Mouse (Mus musculus) MEL (cell line): ENCODE measurements at regions not wholly inside any gene's neighbourhood (a gene's known extent, or its start where the extent isn't known, plus 50 kb on each side); places are given as distances from the start of the nearest gene placed in this dataset.

ENCODE experiments used
- CTCF ChIP-seq, 3 experiments: IDR thresholded peaks in 2 of 3; conservative IDR thresholded peaks in 1 of 3; 2 replicates each; pipeline ENCODE4 v1.5.1; 2011 to 2012; ENCODE audit warnings: low read length in 3 of 3, low read depth in 2 of 3, mild to moderate bottlenecking in 2 of 3, improper control_type of control experiment in 1 of 3, inconsistent platforms in 1 of 3, mixed read lengths in 1 of 3, moderate library complexity in 1 of 3; ENCODE audit not compliant: control insufficient read depth in 1 of 3, insufficient read depth in 1 of 3, poor library complexity in 1 of 3, severe bottlenecking in 1 of 3
- NRF1 ChIP-seq: IDR thresholded peaks from 2 replicates; pipeline ENCODE4 v1.6.1; 2014; ENCODE audit warnings: low read depth, mild to moderate bottlenecking, inconsistent platforms, low read length, improper control_type of control experiment, moderate library complexity; ENCODE audit not compliant: poor library complexity, insufficient read depth, severe bottlenecking
- POLR2A ChIP-seq, 2 experiments: IDR thresholded peaks; 2 replicates each; pipeline ENCODE4 v1.6.1; 2011 to 2012; ENCODE audit warnings: low read length in 2 of 2, mild to moderate bottlenecking in 2 of 2, control low read depth in 1 of 2, improper control_type of control experiment in 1 of 2, low read depth in 1 of 2, moderate library complexity in 1 of 2; ENCODE audit not compliant: control insufficient read depth in 1 of 2, insufficient read depth in 1 of 2, poor library complexity in 1 of 2

DNA sequence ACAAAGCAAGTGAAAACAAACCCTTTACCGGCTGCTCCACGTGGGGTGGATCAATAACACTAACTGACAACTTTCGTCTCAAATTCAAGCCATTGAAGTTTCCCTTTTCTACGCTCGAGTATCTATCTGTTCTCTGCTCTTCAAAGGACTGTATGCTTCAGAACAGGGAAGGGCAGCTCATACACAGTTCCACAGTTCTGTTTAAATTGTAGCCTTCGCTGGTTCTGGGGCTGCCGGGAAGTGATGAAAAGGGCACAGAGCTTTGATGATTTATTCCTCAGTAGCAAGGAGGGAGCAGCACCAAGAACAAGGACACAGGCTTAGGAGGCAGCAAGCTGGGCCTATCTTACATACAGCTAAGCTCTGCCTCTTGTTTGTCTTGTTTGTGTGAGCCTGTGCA is 532.6 kb downstream of the Prim2 start:
- TF ChIP-seq CTCF (IDR thresholded peaks at IDR 0.05 in 2 of 3, conservative IDR thresholded peaks at IDR 0.05 in 1 of 3; ENCODE audit: control insufficient read depth in 1 of 3, insufficient read depth in 1 of 3, low read depth in 2 of 3, low read length in 3 of 3, poor library complexity in 1 of 3, severe bottlenecking in 1 of 3): no peak
- TF ChIP-seq POLR2A (IDR thresholded peaks at IDR 0.05; ENCODE audit: control insufficient read depth in 1 of 2, insufficient read depth in 1 of 2, low read depth in 1 of 2, low read length in 2 of 2, poor library complexity in 1 of 2): no peak
- TF ChIP-seq NRF1: no peak
